Mouse (Mus musculus) neutrophil, adult 5-6 weeks (primary cell): ENCODE results near the gene Fcgr1. TPM values are rescaled to one million over a fixed set of nuclear protein-coding genes. Genes with fewer than 3 reads are reported as not detected.
"Not testable (repeated sequence)": the region's sequence is repeated elsewhere in the genome, so short reads cannot be mapped to it uniquely, and the experiment has no call there.

Experiments
- ATAC-seq: fragments of 151-379, 151-347 bp; 2 replicates; pipeline ENCODE4 v1.8.0; 2017; ENCODE audit warnings: mild to moderate bottlenecking, moderate TSS enrichment; ENCODE audit not compliant: insufficient number of reproducible peaks, poor library complexity, low FRiP score, severe bottlenecking; ENCODE audit errors: extremely low read depth
- total RNA-seq: library from RNA; stranded (forward); fragments of 200-1000 nt; gene quantifications from 2 replicates; pipeline ENCODE4 v1.2.3, GENCODE M21; 2017

Fcgr1 gene
- 3.7 and 4.9 TPM in 2 replicates for total RNA-seq

DNA sequence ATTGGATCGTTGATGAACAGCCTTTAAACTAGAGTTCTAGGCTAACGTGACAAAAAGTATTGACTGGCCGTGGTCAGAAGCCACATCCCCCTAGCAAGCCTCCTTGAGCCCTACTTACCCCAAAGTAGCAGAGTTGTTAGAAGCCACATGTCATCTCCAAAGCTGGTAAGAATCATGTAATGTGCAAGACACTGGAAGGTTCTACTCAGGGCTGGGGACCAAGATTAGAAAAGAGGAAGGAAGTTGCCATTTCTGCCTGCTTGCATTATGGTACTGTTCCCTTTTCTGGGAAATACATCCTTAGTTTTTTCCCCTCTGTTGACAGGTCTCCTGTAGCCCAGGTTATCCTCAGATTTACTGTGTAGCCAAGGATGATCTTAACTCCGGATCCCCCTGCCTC, at the start of gene Fcgr1:
TSS of gene Fcgr1 (minus strand) at position 183 of the 400 bp plus-strand sequence.
- 0 out of 2 replicates have a peak, but pooled peaks have one; percentile 26 for ATAC-seq

- ATAC-seq: not testable (repeated sequence)
Measured at GRCm38 (mm10) chr3:96342652-96343051, 48.9 kb upstream of the Fcgr1 start.

GRCm38 (mm10) chr3:96342100-96342499, 48.3 kb upstream of the Fcgr1 start:
- not testable (repeated sequence) for ATAC-seq

DNA sequence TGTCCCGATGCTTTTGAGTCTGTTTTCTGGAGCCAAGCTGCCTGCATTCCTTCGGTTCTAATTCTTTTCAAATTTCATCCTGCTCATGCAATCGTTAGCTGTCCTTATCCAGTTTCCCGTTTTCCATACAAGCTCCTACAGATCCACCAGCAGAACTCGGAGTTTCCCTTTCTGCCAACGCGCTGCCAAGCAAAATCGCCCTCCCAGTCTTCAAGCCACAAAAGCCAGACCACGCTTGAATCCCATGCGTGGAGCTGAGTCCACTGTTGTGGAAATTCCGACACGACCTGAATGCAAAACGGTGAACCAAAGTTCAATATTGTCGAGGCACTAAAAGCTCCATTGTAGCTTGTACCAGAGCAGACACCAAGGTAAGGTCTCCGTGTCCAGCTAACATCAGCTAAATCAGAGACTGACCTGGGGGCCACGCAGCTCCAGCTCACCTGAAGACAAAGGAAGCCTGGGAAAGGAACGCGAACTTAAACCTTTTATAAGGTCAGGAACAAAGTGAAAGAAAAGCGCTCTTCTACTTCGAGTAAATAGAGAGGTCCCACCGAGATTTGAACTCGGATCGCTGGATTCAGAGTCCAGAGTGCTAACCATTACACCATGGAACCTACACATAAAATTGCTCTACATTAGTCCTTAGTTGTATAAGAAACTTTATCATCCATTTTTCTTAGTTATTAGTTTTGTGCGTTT, 47.0 kb upstream of the Fcgr1 start:
- no peak for ATAC-seq

DNA sequence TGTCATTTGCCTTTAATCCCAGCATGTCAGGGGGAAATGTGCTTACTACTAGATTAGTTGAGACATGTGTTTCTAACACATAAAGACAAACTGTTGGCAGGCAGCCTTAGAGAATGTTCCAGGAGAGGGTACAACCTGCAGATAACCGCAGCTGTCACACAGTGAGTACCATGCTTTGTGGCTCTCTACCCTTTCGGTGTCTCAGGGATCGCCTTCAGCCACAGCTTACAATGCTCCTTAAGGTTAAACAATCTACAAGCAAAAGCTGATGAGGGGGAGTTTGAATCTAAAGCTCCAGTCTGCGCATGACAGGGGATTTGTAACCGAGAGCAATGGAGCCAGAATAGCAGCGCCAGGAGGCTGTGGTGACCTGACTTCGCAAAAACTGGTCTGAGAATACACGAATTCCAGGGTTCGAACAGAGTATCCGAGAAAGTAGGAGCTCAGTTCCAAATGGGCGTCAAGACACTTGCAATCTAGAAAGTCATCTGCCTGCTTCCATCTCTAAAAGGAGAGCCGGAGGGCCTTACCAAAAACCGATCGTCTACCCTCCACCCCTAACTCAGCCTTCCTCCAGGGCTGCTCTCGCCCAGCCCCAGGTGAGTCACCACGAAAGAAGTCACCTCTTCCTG, 45.2 kb upstream of the Fcgr1 start:
- ATAC-seq: no peak

- no peak for ATAC-seq
Measured at GRCm38 (mm10) chr3:96338043-96338442, 44.3 kb upstream of the Fcgr1 start.

DNA sequence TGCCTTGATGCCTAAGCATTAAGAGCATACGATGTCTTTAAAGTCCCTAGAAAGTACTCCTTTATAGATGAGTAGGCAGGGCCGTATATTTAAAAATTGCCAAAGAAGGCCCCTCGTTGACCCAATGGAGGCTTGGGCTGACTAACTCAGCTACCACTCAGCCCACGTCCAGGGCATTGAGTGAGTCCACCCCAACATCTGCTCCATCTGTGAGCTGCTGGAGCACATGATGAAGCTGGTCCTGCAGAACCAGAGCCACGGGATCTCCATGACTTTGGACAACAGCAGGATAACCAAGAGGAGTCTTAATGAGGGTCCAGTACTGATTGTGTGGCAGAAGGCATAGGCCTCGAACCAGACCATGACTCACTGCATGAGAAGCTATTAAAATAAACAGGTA, 43.5 kb upstream of the Fcgr1 start:
- no peak for ATAC-seq

- no peak for ATAC-seq
Measured at GRCm38 (mm10) chr3:96336636-96337035, 42.9 kb upstream of the Fcgr1 start.

DNA sequence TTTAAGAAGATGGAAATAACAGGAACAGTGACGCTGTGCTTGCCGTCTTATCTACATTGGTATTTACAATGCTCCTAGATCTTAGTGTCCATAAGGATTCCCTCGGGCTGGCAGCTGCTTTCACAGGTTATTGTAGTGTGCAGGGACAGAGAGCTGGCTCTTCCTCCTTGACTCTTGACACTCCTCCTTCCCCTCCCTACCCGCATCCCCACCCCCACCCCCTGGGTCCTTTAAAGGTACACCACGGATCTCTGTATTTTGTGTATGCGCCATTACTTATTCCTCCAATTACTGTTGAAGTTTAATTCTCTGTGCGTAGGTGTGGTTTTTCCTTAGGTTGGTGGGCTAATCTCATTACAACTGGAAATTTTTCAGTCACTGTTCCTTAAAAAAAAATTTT, 41.8 kb upstream of the Fcgr1 start:
- no peak for ATAC-seq

DNA sequence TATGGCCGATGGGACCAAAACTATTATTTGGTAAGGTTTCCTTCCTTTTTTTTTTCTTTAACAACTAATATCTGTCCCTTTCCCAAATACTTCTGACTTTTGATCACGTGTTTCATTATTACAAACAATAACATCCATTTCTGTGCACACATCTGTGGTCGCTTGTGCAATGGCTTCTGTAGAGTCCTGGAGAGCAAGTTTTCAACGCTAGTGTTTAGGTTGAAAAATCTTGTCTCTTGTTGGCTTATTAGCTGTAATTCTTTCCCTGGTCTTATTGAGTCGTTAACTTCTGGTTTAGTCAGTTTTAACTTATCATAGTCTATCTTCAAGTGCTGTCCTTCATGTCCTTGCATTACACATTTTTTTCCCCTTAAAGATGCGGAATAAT, 41.4 kb upstream of the Fcgr1 start:
- no peak for ATAC-seq

DNA sequence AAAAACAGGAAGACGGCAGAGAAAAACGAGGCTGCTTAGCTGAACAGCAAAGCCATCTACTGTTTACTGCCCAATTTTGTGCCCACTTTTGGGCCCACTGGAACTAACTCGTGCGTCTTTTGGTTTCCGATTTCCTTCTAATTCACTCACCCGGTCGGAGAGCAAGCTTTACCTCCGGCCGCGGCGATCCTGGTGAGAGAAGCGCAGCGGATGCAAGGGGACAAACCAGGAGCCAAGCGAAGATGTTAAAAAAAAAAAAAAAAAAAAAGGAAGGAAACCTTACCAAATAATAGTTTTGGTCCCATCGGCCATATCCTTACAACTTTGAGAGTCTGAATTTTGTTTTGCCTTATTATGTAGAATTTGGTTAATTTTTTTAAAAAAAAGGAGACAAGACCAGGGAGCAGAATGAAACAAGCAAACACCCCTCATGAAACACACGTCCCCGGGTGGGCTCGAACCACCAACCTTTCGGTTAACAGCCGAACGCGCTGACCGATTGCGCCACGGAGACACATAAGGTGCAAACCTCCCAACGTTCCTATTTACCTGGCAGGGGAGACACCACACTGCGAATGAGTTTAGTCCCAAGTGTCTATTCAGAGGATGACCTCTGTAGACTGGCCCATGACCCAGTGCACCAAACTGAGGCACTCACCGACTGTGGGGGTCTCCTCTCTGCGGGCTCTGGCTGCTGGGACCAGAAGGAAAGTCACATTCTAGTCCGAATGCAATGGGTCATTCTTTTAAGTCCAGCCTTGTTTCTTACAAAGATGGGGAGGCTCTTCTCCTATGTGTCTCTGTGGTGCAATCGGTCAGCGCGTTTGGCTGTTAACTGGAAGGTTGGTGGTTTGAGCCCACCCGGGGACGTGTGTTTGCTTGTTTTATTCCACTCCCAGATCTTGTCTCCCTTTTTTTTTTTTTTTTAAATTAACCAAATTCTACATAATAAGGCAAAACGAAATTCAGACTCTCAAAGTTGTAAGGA, 40.7 kb upstream of the Fcgr1 start:
- no peak for ATAC-seq

DNA sequence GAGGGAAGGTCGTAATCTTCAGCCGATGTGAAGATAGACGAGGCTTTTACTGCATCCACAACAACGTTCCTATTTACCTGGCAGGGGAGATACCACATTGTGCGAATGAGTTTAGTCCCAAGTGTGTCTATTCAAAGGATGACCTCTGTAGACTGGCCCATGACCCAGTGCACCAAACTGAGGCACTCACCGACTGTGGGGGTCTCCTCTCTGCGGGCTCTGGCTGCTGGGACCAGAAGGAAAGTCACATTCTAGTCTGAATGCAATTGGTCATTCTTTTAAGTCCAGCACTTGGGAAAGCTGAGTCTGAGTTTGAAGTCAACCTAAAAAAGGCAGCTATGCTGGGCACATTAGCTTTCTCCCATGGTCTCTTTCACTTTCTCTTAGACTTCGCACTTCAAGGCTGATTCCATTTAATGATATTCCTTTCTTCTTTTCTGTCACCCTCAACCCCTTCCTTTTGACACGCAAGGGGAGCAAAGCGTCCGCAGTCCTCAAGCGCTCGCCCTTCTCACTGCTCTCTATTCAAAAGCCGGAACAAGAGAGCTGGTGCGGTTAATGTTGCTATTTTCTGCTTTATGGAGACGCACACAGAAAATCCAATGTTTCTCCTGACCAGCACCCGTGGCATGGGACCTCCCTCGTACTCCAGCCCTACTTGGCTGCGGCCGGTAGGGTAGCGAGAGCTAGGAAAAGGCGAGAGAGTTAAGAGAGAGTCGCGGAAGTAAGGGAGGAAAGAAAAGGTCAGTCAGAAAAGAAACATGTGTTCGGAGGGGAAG, 39.8 kb upstream of the Fcgr1 start:
- ATAC-seq: no peak

DNA sequence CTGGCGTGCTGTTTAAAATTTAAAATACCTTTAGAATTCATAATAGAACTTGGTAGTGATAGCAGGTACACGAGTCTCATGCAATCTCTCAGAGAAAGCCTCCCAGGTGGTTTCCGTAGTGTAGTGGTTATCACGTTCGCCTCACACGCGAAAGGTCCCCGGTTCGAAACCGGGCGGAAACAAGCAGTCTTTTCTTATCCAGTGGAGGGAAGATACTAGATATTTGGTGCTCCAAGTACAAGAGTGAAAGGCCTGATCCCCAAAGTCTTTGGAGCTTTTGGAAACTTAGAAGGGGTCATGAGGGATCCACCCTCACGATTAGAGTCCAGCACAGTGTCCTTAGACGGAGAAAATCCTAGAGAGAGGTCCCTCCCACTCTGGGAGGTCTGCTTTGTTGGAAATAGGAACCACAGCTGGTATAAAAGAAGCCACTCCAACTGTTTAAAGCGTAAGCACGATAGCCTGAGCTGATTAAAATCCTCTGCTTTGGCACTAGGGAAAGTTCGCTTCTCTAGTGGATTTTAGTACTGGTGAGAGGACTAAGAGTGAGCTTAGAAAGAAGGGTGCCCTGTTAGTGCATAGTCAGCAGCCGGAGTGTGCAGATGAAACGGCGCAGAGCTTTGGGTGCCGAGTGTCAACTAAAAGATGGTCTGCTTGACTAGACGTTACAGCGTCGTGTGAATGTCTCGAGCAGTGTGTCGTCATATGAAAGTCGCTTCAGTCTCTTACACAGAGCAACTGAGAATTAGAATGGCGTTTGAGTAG, 39.0 kb upstream of the Fcgr1 start:
- ATAC-seq: no peak

GRCm38 (mm10) chr3:96332000-96332399, 38.2 kb upstream of the Fcgr1 start:
- no peak for ATAC-seq

DNA sequence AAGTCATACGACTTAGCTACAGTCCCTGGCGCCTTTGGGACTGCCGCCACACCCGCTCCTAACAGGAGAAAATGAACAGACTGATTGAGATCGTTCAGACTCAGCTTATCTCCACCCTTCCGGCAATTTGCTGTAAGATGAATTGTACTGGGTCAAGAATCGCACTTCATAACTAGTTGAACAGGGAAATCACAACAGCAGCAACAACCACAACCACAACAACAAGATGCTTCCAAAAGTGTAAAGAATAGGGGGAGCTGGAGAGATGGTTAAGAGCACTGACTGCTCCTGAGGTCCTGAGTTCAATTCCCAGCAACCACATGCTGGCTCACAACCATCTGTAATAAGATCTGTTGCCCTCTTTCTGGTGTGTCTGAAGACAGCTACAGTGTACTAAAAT, 37.7 kb upstream of the Fcgr1 start:
- no peak for ATAC-seq

- ATAC-seq: no peak
Measured at GRCm38 (mm10) chr3:96330603-96331002, 36.8 kb upstream of the Fcgr1 start.

- no peak for ATAC-seq
Measured at GRCm38 (mm10) chr3:96330181-96330580, 36.4 kb upstream of the Fcgr1 start.

DNA sequence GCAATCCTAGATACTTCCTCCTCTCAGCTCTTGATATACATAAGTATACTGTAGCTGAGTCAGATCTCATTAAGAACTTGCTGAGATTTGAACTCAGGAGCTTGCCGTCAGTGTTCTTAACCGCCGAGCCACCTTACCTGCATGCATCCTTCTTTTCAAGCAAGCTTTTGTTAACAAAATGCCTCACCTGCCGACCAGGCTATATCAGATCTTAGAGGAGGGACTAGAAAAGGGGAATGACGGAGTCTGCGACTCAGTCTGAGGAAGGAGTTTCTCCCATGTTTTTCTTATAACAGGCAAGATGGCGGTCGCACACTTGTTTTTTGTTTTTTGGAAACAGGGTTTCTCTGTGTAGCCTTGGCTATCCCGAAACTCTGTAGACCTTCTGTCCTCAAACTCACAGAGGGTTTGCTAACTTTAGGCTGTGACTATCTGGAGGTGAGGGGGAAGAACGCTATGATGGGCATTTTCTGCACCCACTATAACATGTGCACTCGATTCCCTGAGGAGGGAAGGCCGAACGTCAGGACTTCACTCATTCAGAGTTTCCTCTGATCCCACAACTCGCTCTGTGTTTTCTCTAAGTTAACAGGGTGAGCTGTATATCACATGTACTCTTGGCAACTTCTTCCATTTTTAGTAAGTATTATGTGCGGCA, 35.1 kb upstream of the Fcgr1 start:
- no peak for ATAC-seq
